Mouse (Mus musculus) forebrain, embryonic 15.5 days (tissue): ENCODE data around the gene Ap3b1. TPM values are rescaled to one million over a fixed set of nuclear protein-coding genes. Genes with fewer than 3 reads are reported as not detected.
"Not testable (repeated sequence)": the region's sequence is repeated elsewhere in the genome, so short reads cannot be mapped to it uniquely, and the experiment has no call there.

Experiments
- ATAC-seq: fragments of 200-750 bp; cut with Nextera tagmentation; replicated peaks from 2 replicates; pipeline ENCODE4 v1.8.0; 2017; ENCODE audit warnings: mild to moderate bottlenecking, moderate TSS enrichment, moderate library complexity
- H3K27ac ChIP-seq: fragments of 300-500 bp; sonication (generic); replicated peaks from 2 replicates; pipeline ENCODE4 v1.5.1; 2015; ENCODE audit warnings: mild to moderate bottlenecking, inconsistent platforms
- H3K27me3 ChIP-seq: fragments of 300-500 bp; sonication (generic); 2 replicates; pipeline ENCODE4 v1.6.1; 2015; ENCODE audit warnings: inconsistent platforms
- H3K36me3 ChIP-seq: fragments of 300-500 bp; sonication (generic); 2 replicates; pipeline ENCODE4 v1.6.1; 2015; ENCODE audit warnings: mild to moderate bottlenecking, inconsistent platforms
- H3K4me1 ChIP-seq: fragments of 300-500 bp; sonication (generic); 2 replicates; pipeline ENCODE4 v1.6.1; 2015; ENCODE audit warnings: inconsistent platforms
- H3K4me2 ChIP-seq: fragments of 300-500 bp; sonication (generic); replicated peaks from 2 replicates; pipeline ENCODE4 v1.6.1; 2015; ENCODE audit warnings: mild to moderate bottlenecking, inconsistent platforms
- H3K4me3 ChIP-seq: fragments of 300-500 bp; sonication (generic); 2 replicates; pipeline ENCODE4 v1.5.1; 2015; ENCODE audit warnings: mild to moderate bottlenecking, inconsistent platforms
- H3K9ac ChIP-seq: fragments of 300-500 bp; sonication (generic); replicated peaks from 2 replicates; pipeline ENCODE4 v1.6.1; 2015; ENCODE audit warnings: mild to moderate bottlenecking, inconsistent platforms
- H3K9me3 ChIP-seq: fragments of 300-500 bp; sonication (generic); 2 replicates; pipeline ENCODE4 v1.6.1; 2016; ENCODE audit warnings: inconsistent platforms
- WGBS: fragments of 180-500 bp; shearing (Covaris S2); methylation state at CpG from one replicate; pipeline ENCODE4 v1.1.7; 2015; ENCODE audit warnings: mixed read lengths; 5-methylcytosine and 5-hydroxymethylcytosine counted together
- polyA plus RNA-seq: library from polyadenylated mRNA; unstranded; fragments of >200 nt; fragmentation: Nextera tagmentation; extraction: Ambion mirVana; gene quantifications from 2 replicates; pipeline ENCODE4 v1.2.1, GENCODE M21; 2015

Ap3b1 gene
- polyA plus RNA-seq = 34.3 and 34.7 TPM in 2 replicates

- WGBS = 0% methylated on average over 74 of the region's 79 CpGs
These were observed at the start of gene Ap3b1 for GRCm38 (mm10) chr13:94358401-94359265. Gene Ap3b1 (plus strand): TSS chr13:94358960.

GRCm38 (mm10) chr13:94312812-94313211 is 45.9 kb upstream of the Ap3b1 start:
- H3K9me3 ChIP-seq, ATAC-seq, H3K4me3 ChIP-seq, H3K27ac ChIP-seq, H3K9ac ChIP-seq, H3K36me3 ChIP-seq, H3K4me2 ChIP-seq, H3K27me3 ChIP-seq: not testable (repeated sequence)
- 94% methylated on average over 8 of the region's 8 CpGs for WGBS
- peaks cover 16% of the 10 kb centered on the region for H3K4me1 ChIP-seq

More at GRCm38 (mm10) chr13:94358401-94359265, at the start of gene Ap3b1:
- Histone ChIP-seq H3K9me3 (no peaks in the 10 kb centered on the region), H3K27ac (peak within 1 kb of the TSS; percentile 79), H3K4me2 (peak within 1 kb of the TSS; percentile 78), H3K4me3 (peak within 1 kb of the TSS; percentile 74), H3K27me3 (no peaks in the 10 kb centered on the region), H3K9ac (peak within 1 kb of the TSS; percentile 73), H3K4me1 (peaks cover 18% of the 10 kb centered on the region), H3K36me3 (no peaks in the 10 kb centered on the region)
- ATAC-seq = peak; percentile 98

- peak; percentile 57 for ATAC-seq
- Histone ChIP-seq H3K9me3 (no peaks in the 10 kb centered on the region), H3K36me3 (no peaks in the 10 kb centered on the region), H3K27ac (peak overlapping the region; percentile 64), H3K4me1 (peaks cover 22% of the 10 kb centered on the region), H3K4me3 (no peak overlapping the region), H3K4me2 (0 out of 2 replicates have a peak overlapping the region, but pooled peaks have one; percentile 3), H3K27me3 (0 out of 2 replicates have a peak, but pooled peaks cover 1% of the 10 kb centered on the region), H3K9ac (no peak overlapping the region)
- WGBS = 12% methylated on average over 10 of the region's 10 CpGs
These were observed 41.7 kb upstream of the Ap3b1 start for GRCm38 (mm10) chr13:94316975-94317511.

- Histone ChIP-seq H3K4me2 (no peak overlapping the region), H3K27me3 (0 out of 2 replicates have a peak, but pooled peaks cover 2% of the 10 kb centered on the region), H3K9me3 (0 out of 2 replicates have a peak, but pooled peaks cover 3% of the 10 kb centered on the region), H3K36me3 (no peaks in the 10 kb centered on the region), H3K27ac (no peak overlapping the region), H3K4me3 (no peak overlapping the region), H3K9ac (no peak overlapping the region), H3K4me1 (peaks cover 20% of the 10 kb centered on the region)
- 0 out of 2 replicates have a peak, but pooled peaks have one; percentile 23 for ATAC-seq
- WGBS = 50% methylated on average over 1 of the region's 1 CpGs
These were observed 37.5 kb upstream of the Ap3b1 start for GRCm38 (mm10) chr13:94321094-94321792.

GRCm38 (mm10) chr13:94322475-94322874 is 36.3 kb upstream of the Ap3b1 start:
- Histone ChIP-seq H3K4me3 (no peak overlapping the region), H3K4me2 (no peak overlapping the region), H3K27me3 (0 out of 2 replicates have a peak, but pooled peaks cover 2% of the 10 kb centered on the region), H3K9me3 (0 out of 2 replicates have a peak, but pooled peaks cover 3% of the 10 kb centered on the region), H3K4me1 (peaks cover 8% of the 10 kb centered on the region), H3K9ac (no peak overlapping the region), H3K36me3 (no peaks in the 10 kb centered on the region), H3K27ac (no peak overlapping the region)
- no peak for ATAC-seq
- 95% methylated on average over 4 of the region's 4 CpGs for WGBS

- Histone ChIP-seq H3K4me1 (peaks cover 8% of the 10 kb centered on the region), H3K4me2 (no peak overlapping the region), H3K9ac (no peak overlapping the region), H3K36me3 (no peaks in the 10 kb centered on the region), H3K4me3 (no peak overlapping the region), H3K27ac (no peak overlapping the region), H3K9me3 (0 out of 2 replicates have a peak, but pooled peaks cover 3% of the 10 kb centered on the region), H3K27me3 (no peaks in the 10 kb centered on the region)
- no peak for ATAC-seq
- 68% methylated on average over 3 of the region's 3 CpGs for WGBS
These were observed 30.7 kb upstream of the Ap3b1 start for GRCm38 (mm10) chr13:94328063-94328462.

GRCm38 (mm10) chr13:94329005-94329404 is 29.8 kb upstream of the Ap3b1 start:
- not testable (repeated sequence) for ATAC-seq, H3K9ac ChIP-seq, H3K27ac ChIP-seq, H3K9me3 ChIP-seq, H3K4me2 ChIP-seq, H3K4me1 ChIP-seq, H3K36me3 ChIP-seq, H3K4me3 ChIP-seq, H3K27me3 ChIP-seq
- WGBS = 96% methylated on average over 6 of the region's 6 CpGs

- ATAC-seq = peak; percentile 35; the same call in 1 of the 2 replicates
- H3K36me3 ChIP-seq = no peaks in the 10 kb centered on the region
- no peaks in the 10 kb centered on the region for H3K9me3 ChIP-seq
- H3K4me2 ChIP-seq = no peak overlapping the region
- H3K4me1 ChIP-seq = peaks cover 8% of the 10 kb centered on the region
- H3K4me3 ChIP-seq = no peak overlapping the region
- no peak overlapping the region for H3K9ac ChIP-seq
- H3K27me3 ChIP-seq = no peaks in the 10 kb centered on the region
- peak overlapping the region; percentile 24; the same call in 1 of the 2 replicates for H3K27ac ChIP-seq
- 40% methylated on average over 3 of the region's 3 CpGs for WGBS
These were observed 28.3 kb upstream of the Ap3b1 start for GRCm38 (mm10) chr13:94330392-94330979.

- Histone ChIP-seq H3K4me3 (no peak overlapping the region), H3K4me1 (no peaks in the 10 kb centered on the region), H3K4me2 (no peak overlapping the region), H3K27ac (no peak overlapping the region), H3K9me3 (no peaks in the 10 kb centered on the region), H3K27me3 (no peaks in the 10 kb centered on the region), H3K36me3 (no peaks in the 10 kb centered on the region), H3K9ac (no peak overlapping the region)
- WGBS = 75% methylated on average over 3 of the region's 3 CpGs
- no peak for ATAC-seq
These were observed 20.4 kb upstream of the Ap3b1 start for GRCm38 (mm10) chr13:94338357-94338756.

- Histone ChIP-seq H3K36me3 (no peaks in the 10 kb centered on the region), H3K4me3 (no peak overlapping the region), H3K4me2 (no peak overlapping the region), H3K27me3 (no peaks in the 10 kb centered on the region), H3K9me3 (no peaks in the 10 kb centered on the region), H3K9ac (no peak overlapping the region), H3K4me1 (no peaks in the 10 kb centered on the region), H3K27ac (no peak overlapping the region)
- WGBS = 92% methylated on average over 5 of the region's 5 CpGs
- no peak for ATAC-seq
These were observed 15.6 kb upstream of the Ap3b1 start for GRCm38 (mm10) chr13:94343192-94343591.

GRCm38 (mm10) chr13:94344600-94344999 is 14.2 kb upstream of the Ap3b1 start:
- not testable (repeated sequence) for H3K4me3 ChIP-seq, H3K4me2 ChIP-seq, H3K9ac ChIP-seq, H3K4me1 ChIP-seq, H3K36me3 ChIP-seq, ATAC-seq, H3K27me3 ChIP-seq, H3K9me3 ChIP-seq, H3K27ac ChIP-seq
- 95% methylated on average over 14 of the region's 14 CpGs for WGBS
